Mouse (Mus musculus) limb, embryonic 11.5 days (tissue): Measurements from ENCODE around the gene Gsta4. TPM values are rescaled to one million over a fixed set of nuclear protein-coding genes. Genes with fewer than 3 reads are reported as not detected.
"Not testable (repeated sequence)": the region's sequence is repeated elsewhere in the genome, so short reads cannot be mapped to it uniquely, and the experiment has no call there.

Experiments
- ATAC-seq: fragments of 200-750 bp; cut with Nextera tagmentation; 2 replicates; pipeline ENCODE4 v1.8.0; 2017; ENCODE audit warnings: low read depth; ENCODE audit not compliant: insufficient number of reproducible peaks, low FRiP score, low TSS enrichment
- DNase-seq: peaks from one replicate; pipeline ENCODE4 v3.0.0-alpha.2; 2015; ENCODE audit warnings: low spot score
- H3K27ac ChIP-seq: fragments of 300-500 bp; sonication (generic); replicated peaks from 2 replicates; pipeline ENCODE4 v1.5.1; 2014; ENCODE audit warnings: low read depth, mild to moderate bottlenecking, low read length
- H3K27me3 ChIP-seq: fragments of 300-500 bp; sonication (generic); 2 replicates; pipeline ENCODE4 v1.6.1; 2014; ENCODE audit warnings: mild to moderate bottlenecking, low read length, mixed read lengths; ENCODE audit not compliant: control insufficient read depth, insufficient read depth
- H3K36me3 ChIP-seq: fragments of 300-500 bp; sonication (generic); 2 replicates; pipeline ENCODE4 v1.6.1; 2014; ENCODE audit warnings: mild to moderate bottlenecking, low read length, moderate library complexity, mixed read lengths; ENCODE audit not compliant: control insufficient read depth, insufficient read depth
- H3K4me1 ChIP-seq: fragments of 300-500 bp; sonication (generic); 2 replicates; pipeline ENCODE4 v1.6.1; 2014; ENCODE audit warnings: low read length, mixed read lengths; ENCODE audit not compliant: control insufficient read depth, insufficient read depth
- H3K4me2 ChIP-seq: fragments of 300-500 bp; sonication (generic); 2 replicates; pipeline ENCODE4 v1.6.1; 2014; ENCODE audit warnings: low read depth, mild to moderate bottlenecking, moderate library complexity; ENCODE audit not compliant: severe bottlenecking
- H3K4me3 ChIP-seq: fragments of 300-500 bp; sonication (generic); 2 replicates; pipeline ENCODE4 v1.5.1; 2014; ENCODE audit warnings: low read depth, low read length
- H3K9ac ChIP-seq: fragments of 300-500 bp; sonication (generic); 2 replicates; pipeline ENCODE4 v1.6.1; 2014; ENCODE audit warnings: mild to moderate bottlenecking, low read length
- H3K9me3 ChIP-seq: fragments of 300-500 bp; sonication (generic); 2 replicates; pipeline ENCODE4 v1.6.1; 2016; ENCODE audit warnings: low read length; ENCODE audit not compliant: control insufficient read depth
- WGBS: fragments of 180-500 bp; shearing (Covaris S2); extraction: QIAGEN DNeasy Blood & Tissue Kit; methylation state at CpG from one replicate; pipeline ENCODE4 v1.1.7; 2014; 5-methylcytosine and 5-hydroxymethylcytosine counted together
- polyA plus RNA-seq: library from polyadenylated mRNA; unstranded; fragments of >200 nt; fragmentation: Nextera tagmentation; extraction: Ambion mirVana; gene quantifications from 2 replicates; pipeline ENCODE4 v1.2.1, GENCODE M21; 2014

The Gsta4 gene
- polyA plus RNA-seq = 144 and 157 TPM in 2 replicates

- 94% methylated on average over 4 of the region's 7 CpGs for WGBS
- not testable (repeated sequence) for H3K27ac ChIP-seq, H3K4me3 ChIP-seq, H3K27me3 ChIP-seq, ATAC-seq, H3K9ac ChIP-seq, DNase-seq, H3K4me2 ChIP-seq, H3K36me3 ChIP-seq, H3K4me1 ChIP-seq, H3K9me3 ChIP-seq
Measured at GRCm38 (mm10) chr9:78182474-78182873, at the start of gene Gsta4. Gene Gsta4, plus strand, starts transcription at chr9:78182774.

- Histone ChIP-seq H3K4me3 (no peak overlapping the region), H3K4me2 (no peak overlapping the region), H3K27me3 (no peaks in the 10 kb centered on the region), H3K36me3 (peaks cover 14% of the 10 kb centered on the region), H3K27ac (no peak overlapping the region), H3K4me1 (no peaks in the 10 kb centered on the region), H3K9me3 (no peaks in the 10 kb centered on the region), H3K9ac (no peak overlapping the region)
- 65% methylated on average over 7 of the region's 7 CpGs for WGBS
- no peak for DNase-seq
- ATAC-seq = no peak
Measured at GRCm38 (mm10) chr9:78135658-78136057, 46.9 kb upstream of the Gsta4 start.

- H3K27me3 ChIP-seq = no peaks in the 10 kb centered on the region
- peaks cover 23% of the 10 kb centered on the region for H3K36me3 ChIP-seq
- no peak overlapping the region for H3K27ac ChIP-seq
- no peak overlapping the region for H3K9ac ChIP-seq
- H3K4me3 ChIP-seq = no peak overlapping the region
- DNase-seq = no peak
- no peaks in the 10 kb centered on the region for H3K4me1 ChIP-seq
- H3K4me2 ChIP-seq = no peak overlapping the region
- WGBS = 90% methylated on average over 9 of the region's 9 CpGs
- no peaks in the 10 kb centered on the region; the same call in 1 of the 2 replicates for H3K9me3 ChIP-seq
- ATAC-seq = no peak
Measured at GRCm38 (mm10) chr9:78138044-78138676, 44.4 kb upstream of the Gsta4 start.

DNA sequence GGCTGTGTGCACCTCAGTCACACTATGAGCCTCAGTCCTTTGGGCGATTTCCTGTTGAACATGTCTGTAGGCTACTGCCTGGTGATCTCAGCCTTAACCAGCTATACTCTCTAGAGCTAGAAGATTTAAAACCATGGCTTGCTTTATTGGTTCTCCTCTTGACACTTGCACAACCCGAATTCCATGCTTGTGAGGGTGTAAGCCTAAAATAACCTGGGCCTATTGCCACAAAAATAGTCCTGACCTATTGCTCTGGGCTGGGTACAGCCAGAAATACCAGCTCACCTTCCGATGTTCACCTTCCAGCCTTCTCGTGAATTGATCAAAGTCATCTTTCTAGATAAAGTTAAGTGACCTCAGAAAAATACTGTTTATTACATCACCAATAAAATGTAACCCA, 43.1 kb upstream of the Gsta4 start:
- no peaks in the 10 kb centered on the region for H3K4me1 ChIP-seq
- no peak overlapping the region for H3K27ac ChIP-seq
- ATAC-seq (no peak), DNase-seq (no peak)
- no peaks in the 10 kb centered on the region for H3K27me3 ChIP-seq
- H3K9me3 ChIP-seq = no peaks in the 10 kb centered on the region; the same call in 1 of the 2 replicates
- H3K36me3 ChIP-seq = peaks cover 18% of the 10 kb centered on the region
- WGBS = 91% methylated on average over 4 of the region's 4 CpGs
- H3K9ac ChIP-seq = no peak overlapping the region
- no peak overlapping the region for H3K4me3 ChIP-seq
- no peak overlapping the region for H3K4me2 ChIP-seq

DNA sequence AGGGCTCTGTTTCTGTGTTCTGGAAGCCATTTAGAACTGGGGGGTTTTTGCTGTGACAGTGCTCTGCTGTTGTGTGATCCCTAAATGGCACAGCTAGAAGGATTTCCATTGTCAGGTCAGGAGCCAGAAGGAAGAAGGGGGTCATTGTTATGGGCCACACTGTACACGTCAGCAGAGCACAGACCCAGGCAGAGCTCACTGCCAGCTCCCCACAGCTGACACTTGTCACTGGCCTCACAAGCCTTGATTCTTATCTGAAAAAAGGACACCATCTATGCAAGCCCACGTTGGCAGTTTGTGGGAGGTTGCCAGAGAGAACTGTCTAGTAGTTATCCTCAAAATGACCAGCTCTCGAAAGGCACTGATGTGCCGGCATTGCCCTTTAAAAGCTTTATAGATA, 36.5 kb upstream of the Gsta4 start:
- 87% methylated on average over 4 of the region's 4 CpGs for WGBS
- H3K36me3 ChIP-seq = peaks cover 15% of the 10 kb centered on the region
- no peak for ATAC-seq
- no peak overlapping the region for H3K4me2 ChIP-seq
- H3K27me3 ChIP-seq = no peaks in the 10 kb centered on the region
- no peak overlapping the region for H3K9ac ChIP-seq
- no peak overlapping the region for H3K4me3 ChIP-seq
- no peak overlapping the region for H3K27ac ChIP-seq
- DNase-seq = no peak
- no peaks in the 10 kb centered on the region for H3K4me1 ChIP-seq
- H3K9me3 ChIP-seq = no peaks in the 10 kb centered on the region; the same call in 1 of the 2 replicates

GRCm38 (mm10) chr9:78146627-78147026, 35.9 kb upstream of the Gsta4 start:
- H3K36me3 ChIP-seq = peaks cover 11% of the 10 kb centered on the region

DNA sequence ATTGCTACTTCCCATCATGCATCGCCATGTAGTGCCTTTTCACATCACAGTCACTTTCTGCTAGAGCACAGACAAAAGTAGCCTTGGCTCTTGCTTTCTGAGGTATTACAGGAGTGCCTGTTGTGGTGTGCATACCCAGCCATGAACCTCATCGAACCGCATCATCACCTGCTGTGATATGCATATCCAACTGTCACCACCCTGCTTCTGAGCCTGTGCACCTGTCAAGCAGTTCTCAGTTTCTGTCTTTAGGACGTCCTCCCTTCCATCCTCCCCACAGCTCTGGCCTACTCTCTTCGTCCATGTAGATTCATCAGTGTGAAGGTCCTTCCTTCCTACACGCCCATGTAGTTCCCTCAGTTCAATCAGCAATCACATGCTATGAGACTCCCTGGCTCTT, 34.4 kb upstream of the Gsta4 start:
- WGBS = 90% methylated on average over 6 of the region's 6 CpGs
- ATAC-seq (no peak), DNase-seq (no peak)
- H3K4me3 ChIP-seq = no peak overlapping the region
- no peak overlapping the region for H3K27ac ChIP-seq
- H3K4me2 ChIP-seq = no peak overlapping the region
- H3K27me3 ChIP-seq = no peaks in the 10 kb centered on the region
- H3K36me3 ChIP-seq = 0 out of 2 replicates have a peak, but pooled peaks cover 2% of the 10 kb centered on the region
- no peak overlapping the region for H3K9ac ChIP-seq
- H3K4me1 ChIP-seq = no peaks in the 10 kb centered on the region
- H3K9me3 ChIP-seq = no peaks in the 10 kb centered on the region

More at GRCm38 (mm10) chr9:78146627-78147026, 35.9 kb upstream of the Gsta4 start:
- H3K4me1 ChIP-seq = no peaks in the 10 kb centered on the region
- no peak overlapping the region for H3K27ac ChIP-seq
- 88% methylated on average over 6 of the region's 6 CpGs for whole genome bisulfite sequencing
- no peak overlapping the region for H3K4me2 ChIP-seq
- no peak for ATAC-seq
- no peaks in the 10 kb centered on the region; the same call in 1 of the 2 replicates for H3K9me3 ChIP-seq
- no peak overlapping the region for H3K9ac ChIP-seq
- H3K27me3 ChIP-seq = no peaks in the 10 kb centered on the region
- DNase-seq = no peak
- H3K4me3 ChIP-seq = no peak overlapping the region

- DNase-seq, H3K36me3 ChIP-seq, H3K4me1 ChIP-seq, H3K9me3 ChIP-seq, ATAC-seq, H3K27me3 ChIP-seq, H3K4me2 ChIP-seq, H3K4me3 ChIP-seq, H3K9ac ChIP-seq, H3K27ac ChIP-seq: not testable (repeated sequence)
- WGBS = 87% methylated on average over 2 of the region's 2 CpGs
Measured at GRCm38 (mm10) chr9:78149770-78150169, 32.8 kb upstream of the Gsta4 start.
